Mouse (Mus musculus) CH12.LX (cell line): ENCODE measurements around the gene Tigd3. TPM values are rescaled to one million over a fixed set of nuclear protein-coding genes. Genes with fewer than 3 reads are reported as not detected.

ENCODE experiments used
- DNase-seq: peaks from one replicate; pipeline ENCODE4 v3.0.0-alpha.2; 2013; ENCODE audit errors: extremely low read depth
- H3K27ac ChIP-seq: 2 replicates; pipeline ENCODE4 v1.5.1; 2012; ENCODE audit warnings: low read depth, mild to moderate bottlenecking, control low read depth, moderate library complexity; ENCODE audit not compliant: insufficient read depth
- H3K27me3 ChIP-seq: replicated peaks from 2 replicates; pipeline ENCODE3; 2012; ENCODE audit warnings: inconsistent platforms
- H3K36me3 ChIP-seq, 2 experiments: replicated peaks in 1 of 2; 2 replicates each; pipeline versions ENCODE3 to v1.6.1; 2012; ENCODE audit warnings: inconsistent platforms in 1 of 2, low read length in 1 of 2, mild to moderate bottlenecking in 1 of 2, mixed read lengths in 1 of 2, moderate library complexity in 1 of 2; ENCODE audit not compliant: control insufficient read depth in 1 of 2, insufficient read depth in 1 of 2
- H3K4me1 ChIP-seq, 2 experiments: 2 replicates each; pipeline ENCODE4 v1.6.1; 2012; ENCODE audit warnings: inconsistent platforms in 1 of 2, moderate library complexity in 1 of 2; ENCODE audit not compliant: insufficient read depth in 2 of 2, control insufficient read depth in 1 of 2
- H3K4me2 ChIP-seq: 2 replicates; pipeline ENCODE4 v1.6.1; 2012; ENCODE audit warnings: low read depth, mild to moderate bottlenecking, control low read depth; ENCODE audit not compliant: poor library complexity, insufficient read depth, severe bottlenecking
- H3K4me3 ChIP-seq, 3 experiments: fragments of 150-350 bp in 1 of 3; sonication (generic) in 1 of 3; replicated peaks in 1 of 3; 2 replicates each; pipeline versions ENCODE3 to v1.5.1; 2011 to 2012; ENCODE audit warnings: low read depth in 2 of 3, low read length in 2 of 3, mild to moderate bottlenecking in 2 of 3, moderate library complexity in 2 of 3, control low read depth in 1 of 3, improper control_type of control experiment in 1 of 3, inconsistent platforms in 1 of 3, mixed read lengths in 1 of 3; ENCODE audit not compliant: poor library complexity in 1 of 3
- H3K79me2 ChIP-seq: replicated peaks from 2 replicates; pipeline ENCODE4 v1.6.1; 2012; ENCODE audit warnings: mild to moderate bottlenecking, moderate library complexity; ENCODE audit not compliant: control insufficient read depth, poor library complexity, insufficient read depth, severe bottlenecking; ENCODE audit errors: extremely low read depth
- H3K9ac ChIP-seq: 2 replicates; pipeline ENCODE4 v1.6.1; 2012; ENCODE audit warnings: low read depth, mild to moderate bottlenecking, control low read depth, moderate library complexity; ENCODE audit not compliant: insufficient read depth
- H3K9me3 ChIP-seq: replicated peaks from 2 replicates; pipeline ENCODE3; 2012; ENCODE audit warnings: low read length, inconsistent platforms, mixed read lengths
- BHLHE40 ChIP-seq: IDR thresholded peaks from 2 replicates; pipeline ENCODE4 v1.6.1; 2011; ENCODE audit warnings: mild to moderate bottlenecking, low read depth, low read length, improper control_type of control experiment
- CHD2 ChIP-seq: IDR thresholded peaks from 2 replicates; pipeline ENCODE4 v1.6.1; 2011; ENCODE audit warnings: low read length, improper control_type of control experiment
- CTCF ChIP-seq, 2 experiments: IDR thresholded peaks in 1 of 2; conservative IDR thresholded peaks in 1 of 2; 2 replicates each; pipeline ENCODE4 v1.5.1; 2011 to 2012; ENCODE audit warnings: low read depth in 2 of 2, low read length in 2 of 2, improper control_type of control experiment in 1 of 2, inconsistent platforms in 1 of 2, mild to moderate bottlenecking in 1 of 2, moderate library complexity in 1 of 2
- ETS1 ChIP-seq: conservative IDR thresholded peaks from 2 replicates; pipeline ENCODE4 v1.6.1; 2012; ENCODE audit warnings: low read depth, mild to moderate bottlenecking, inconsistent platforms, low read length, improper control_type of control experiment, moderate library complexity
- GABPA ChIP-seq: IDR thresholded peaks from 2 replicates; pipeline ENCODE4 v1.6.1; 2012; ENCODE audit warnings: low read depth, low read length, improper control_type of control experiment, inconsistent platforms; ENCODE audit not compliant: insufficient replicate concordance
- IRF4 ChIP-seq: IDR thresholded peaks from 2 replicates; pipeline ENCODE4 v1.6.1; 2014; ENCODE audit warnings: low read depth, mild to moderate bottlenecking, inconsistent platforms, low read length, improper control_type of control experiment
- KAT2A ChIP-seq: IDR thresholded peaks from 2 replicates; pipeline ENCODE4 v1.6.1; 2012; ENCODE audit warnings: low read length, improper control_type of control experiment, inconsistent platforms; ENCODE audit not compliant: insufficient replicate concordance
- MEF2A ChIP-seq: IDR thresholded peaks from 2 replicates; pipeline ENCODE4 v1.6.1; 2014; ENCODE audit warnings: low read depth, mild to moderate bottlenecking, inconsistent platforms, low read length, improper control_type of control experiment, borderline replicate concordance
- PAX5 ChIP-seq: IDR thresholded peaks from 2 replicates; pipeline ENCODE4 v1.6.1; 2012; ENCODE audit warnings: low read length, inconsistent platforms, mixed read lengths
- POLR2A ChIP-seq: IDR thresholded peaks from 2 replicates; pipeline ENCODE4 v1.6.1; 2011; ENCODE audit warnings: low read depth, mild to moderate bottlenecking, improper control_type of control experiment, low read length
- RAD21 ChIP-seq: IDR thresholded peaks from 2 replicates; pipeline ENCODE4 v1.6.1; 2011; ENCODE audit warnings: low read depth, mild to moderate bottlenecking, low read length, improper control_type of control experiment, moderate library complexity
- SMC3 ChIP-seq: IDR thresholded peaks from 2 replicates; pipeline ENCODE4 v1.6.1; 2011; ENCODE audit warnings: low read depth, low read length, improper control_type of control experiment
- USF2 ChIP-seq: conservative IDR thresholded peaks from 2 replicates; pipeline ENCODE4 v1.6.1; 2011; ENCODE audit warnings: low read depth, low read length, improper control_type of control experiment
- ZNF384 ChIP-seq: IDR thresholded peaks from 2 replicates; pipeline ENCODE4 v1.6.1; 2012; ENCODE audit warnings: low read depth, low read length, improper control_type of control experiment, inconsistent platforms
- dilution Hi-C: fragments of 300-500 bp; cut with MboI; formaldehyde crosslinking; loops from 2 replicates; pipeline ENCODE4 v1.14.3; 2020; ENCODE audit warnings: low sequenced_read_pairs; ENCODE audit not compliant: extremely low pct_unique_long_range_greater_than_20kb, extremely low pct_ligation_motif_present
- in situ Hi-C: fragments of 300-500 bp; cut with MboI; formaldehyde crosslinking; loops from 3 replicates; pipeline ENCODE4 v1.14.3; 2019; ENCODE audit warnings: low sequenced_read_pairs, low pct_ligation_motif_present, low pct_unique_long_range_greater_than_20kb, mixed read lengths
- polyA plus RNA-seq: library from polyadenylated mRNA; unstranded; fragments of >175 nt; gene quantifications from 2 replicates; pipeline ENCODE4 v1.2.1, GENCODE M21; 2012; ENCODE audit warnings: low read depth; ENCODE audit not compliant: insufficient read length
- total RNA-seq, 2 experiments: library from RNA; depleted of rRNA; stranded (reverse); fragments of 300-350 nt in 1 of 2; fragments of >200 nt in 1 of 2; gene quantifications; 2 replicates each; pipeline ENCODE4 v1.2.3; 2012 to 2014

Gene Tigd3
- total and polyA plus RNA-seq, 3 experiments: 0.67 to 1.6 (median 1.4) TPM

DNA sequence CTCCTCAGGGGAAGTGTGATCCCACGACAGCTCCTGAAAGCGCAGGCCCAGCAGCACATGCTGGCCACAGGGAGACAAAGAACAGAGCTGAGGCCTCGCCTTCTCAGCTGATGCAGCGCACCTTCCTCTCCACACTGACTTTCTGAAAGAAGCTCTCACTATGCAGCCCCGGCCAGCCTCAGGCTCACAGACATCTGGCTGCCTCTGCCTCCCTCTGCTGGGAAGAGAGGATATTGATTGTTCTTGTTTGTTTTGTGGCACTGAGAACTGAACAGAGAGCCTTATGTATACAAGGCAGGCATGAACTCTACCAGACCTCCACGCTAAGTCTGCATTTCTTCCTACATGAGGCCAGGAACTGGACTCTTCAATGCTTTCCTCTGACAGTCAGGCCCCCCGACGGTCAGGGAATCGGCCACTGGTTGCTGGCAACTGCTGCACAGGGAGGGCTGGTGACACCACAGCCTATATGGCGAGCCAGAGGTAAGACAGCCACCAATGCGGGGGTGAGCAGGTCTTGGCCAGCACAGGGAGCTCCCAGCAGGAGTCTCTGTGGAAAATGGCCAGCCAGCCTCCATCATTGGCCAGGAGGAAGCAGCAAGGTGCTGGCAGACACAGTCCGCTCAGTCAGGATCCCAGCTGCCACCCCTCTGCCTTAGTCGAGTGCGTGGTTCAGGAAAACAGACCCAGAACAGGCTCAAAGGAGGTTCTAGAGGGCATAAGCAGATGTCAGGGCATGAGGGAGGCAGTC is 31.4 kb downstream of the Tigd3 start:
- H3K4me2 ChIP-seq: no peak overlapping the region
- peaks cover 0 to under 1% of the 10 kb centered on the region in 2 experiments; a peak in 1 of 4 replicates for H3K4me1 ChIP-seq
- H3K9me3 ChIP-seq: peaks cover 11% of the 10 kb centered on the region
- H3K9ac ChIP-seq: no peak overlapping the region
- dilution Hi-C loops: no loop called here
- peaks cover 82 to 90% of the 10 kb centered on the region in 2 experiments for H3K36me3 ChIP-seq
- no peak overlapping the region for H3K4me3 ChIP-seq
- in situ Hi-C loops: no loop called here
- no peak overlapping the region for H3K27ac ChIP-seq
- TF ChIP-seq ZNF384 (no peak), GABPA (no peak), RAD21 (peak; percentile 29), IRF4 (no peak), POLR2A (no peak), BHLHE40 (no peak), SMC3 (peak; percentile 24; the same call in 1 of the 2 replicates), ETS1 (no peak), KAT2A (no peak), CHD2 (no peak), CTCF (conservative IDR thresholded peaks at IDR 0.05 in 1 of 2, IDR thresholded peaks at IDR 0.05 in 1 of 2; ENCODE audit: low read depth in 2 of 2, low read length in 2 of 2) (peak in 1 of 2 experiments; percentile 33; a peak in 2 of 4 replicates), USF2 (no peak), MEF2A (no peak), PAX5 (no peak)
- H3K27me3 ChIP-seq: no peaks in the 10 kb centered on the region
- DNase-seq: peak; percentile 18
- H3K79me2 ChIP-seq: no peaks in the 10 kb centered on the region

DNA sequence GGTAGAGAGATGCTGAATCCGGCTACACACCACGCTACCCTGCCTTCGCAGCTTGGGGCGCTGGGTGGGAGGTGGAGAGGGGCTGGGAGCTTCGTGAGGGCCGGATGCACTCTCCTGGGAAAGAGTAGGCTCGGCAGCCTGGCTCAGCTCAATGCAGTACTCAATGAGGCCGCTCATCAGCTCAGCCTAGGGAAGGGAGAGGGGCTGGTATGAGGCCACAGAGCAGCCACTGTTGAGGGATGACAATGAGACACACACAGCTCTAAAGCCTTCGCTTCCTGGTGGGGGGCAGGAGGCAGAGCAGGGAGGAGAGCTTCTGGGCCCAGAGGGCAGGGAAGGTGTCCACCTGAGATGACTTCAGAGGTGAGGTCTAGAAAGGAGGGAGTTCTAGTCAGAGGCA is 37.3 kb downstream of the Tigd3 start:
- Histone ChIP-seq H3K27ac (no peak overlapping the region), H3K4me3 (no peak overlapping the region), H3K4me2 (no peak overlapping the region), H3K79me2 (no peaks in the 10 kb centered on the region), H3K36me3 (peaks cover 72 to 85% of the 10 kb centered on the region in 2 experiments), H3K9ac (no peak overlapping the region), H3K4me1 (peaks cover under 1 to 2% of the 10 kb centered on the region in 2 experiments; a peak in 2 of 4 replicates), H3K9me3 (no peaks in the 10 kb centered on the region), H3K27me3 (no peaks in the 10 kb centered on the region)
- DNase-seq: no peak
- dilution Hi-C loops: no loop called here
- no peak for TF ChIP-seq GABPA
- TF ChIP-seq, all 38 proteins: peak for 0
- in situ Hi-C loops: no loop called here
